Mouse (Mus musculus): ENCODE results near the gene Usp9x.

The Usp9x gene

DNA sequence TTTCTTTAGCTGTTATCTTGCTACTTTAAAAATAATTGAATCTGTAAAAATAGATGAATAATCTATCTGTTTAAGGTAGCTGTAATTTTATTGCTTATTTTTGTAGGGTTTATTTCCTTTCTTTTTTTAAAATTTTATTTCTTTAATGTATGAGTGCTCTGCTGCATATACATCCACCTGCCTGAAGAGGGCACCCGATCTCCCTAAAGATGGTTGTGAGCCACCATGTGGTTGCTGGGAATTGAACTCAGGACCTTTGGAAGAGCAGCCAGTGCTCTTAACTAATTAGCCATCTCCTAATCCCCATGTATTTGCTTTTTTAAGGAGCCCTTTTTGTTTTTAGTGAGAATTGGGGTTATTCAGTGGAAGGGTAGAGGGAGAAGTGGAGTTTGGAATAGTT, 14.3 kb downstream of the Usp9x start:
- DNase-seq (ENCODE audit: low spot score): no peak

DNA sequence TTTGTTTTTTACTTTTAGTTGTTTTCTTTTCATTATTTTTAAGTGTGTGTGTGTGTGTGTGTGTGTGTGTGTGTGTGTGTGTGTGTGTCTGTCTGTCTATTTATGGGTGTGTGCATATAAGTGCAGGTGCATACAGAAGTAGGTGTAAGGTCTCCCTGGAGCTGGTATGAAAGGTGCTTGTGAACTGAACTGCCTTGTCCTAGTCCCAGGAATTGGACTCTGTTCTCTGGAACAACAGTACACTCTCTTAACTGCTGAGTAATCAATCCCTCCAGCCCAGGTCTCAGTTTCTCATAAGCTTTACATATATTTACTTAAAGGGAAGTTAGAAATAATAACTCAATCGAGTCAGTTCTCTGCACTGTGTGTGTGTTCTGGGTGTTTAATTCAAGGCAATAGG, 25.7 kb downstream of the Usp9x start:
- DNase-seq (ENCODE audit: low spot score): no peak

- no peak for DNase-seq (ENCODE audit: low spot score)
Measured at GRCm38 (mm10) chrX:13206514-13206913, 135.2 kb downstream of the Usp9x start.

DNA sequence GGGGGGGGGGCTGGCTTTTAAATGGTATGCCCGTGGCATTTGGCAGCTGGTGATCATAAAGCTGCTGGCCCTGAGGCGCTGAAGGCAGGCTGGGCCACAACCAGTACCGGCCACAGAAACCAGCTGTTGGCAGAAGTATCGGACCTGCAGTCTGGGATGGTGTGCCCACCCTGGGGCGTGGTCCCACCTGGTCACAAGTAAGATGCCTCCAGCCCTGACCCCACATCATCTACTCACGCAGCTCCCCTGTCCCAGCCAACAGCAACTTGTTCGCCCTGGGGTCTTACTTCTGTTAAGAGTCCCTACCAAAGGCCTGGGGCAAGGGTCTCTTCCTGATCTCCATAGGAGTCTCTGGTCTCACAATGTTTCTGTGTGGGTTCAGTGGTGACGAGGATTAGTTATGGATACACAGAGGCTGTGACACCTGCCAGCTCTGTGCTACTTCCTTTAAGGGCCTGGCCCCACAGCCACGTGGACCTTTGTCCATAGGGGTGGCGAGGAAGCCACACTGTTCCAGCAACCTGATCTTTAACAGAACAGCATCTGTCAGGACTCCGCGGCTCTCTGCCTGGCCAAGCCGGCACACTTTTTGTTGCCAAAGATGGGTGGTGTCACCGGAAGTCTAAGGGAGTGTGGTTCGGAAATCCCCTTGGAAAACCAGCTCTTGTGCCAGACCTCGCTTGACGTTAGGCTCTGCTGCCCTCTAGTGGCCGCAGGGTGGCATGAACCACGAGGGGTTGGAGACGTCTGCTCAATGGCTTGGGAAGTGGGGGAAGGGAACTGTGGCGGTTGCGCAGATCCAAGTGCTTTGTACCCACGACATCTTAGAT, 136.4 kb downstream of the Usp9x start:
- DNase-seq (ENCODE audit: low spot score): peak; percentile 78

- DNase-seq (ENCODE audit: low spot score): no peak
Measured at GRCm38 (mm10) chrX:13208404-13208803, 137.1 kb downstream of the Usp9x start.

- DNase-seq (ENCODE audit: low spot score): peak; percentile 37
Measured at GRCm38 (mm10) chrX:13214275-13214674, 143.0 kb downstream of the Usp9x start.
